Mouse (Mus musculus): ENCODE measurements around the gene Mmgt2. TPM values are rescaled to one million over a fixed set of nuclear protein-coding genes. Genes with fewer than 3 reads are reported as not detected.

Mmgt2 gene
- 10 to 100 TPM; 16.5 to 17.9 TPM for total RNA-seq (2021)

GRCm38 (mm10) chr11:62648591-62649391 is at the start of gene Mmgt2:
Mmgt2 (plus strand) TSS chr11:62648664.
- DNase-seq (ENCODE audit: extremely low spot score in 1 of 2, low spot score in 1 of 2) = peak; percentile 88 to 95

- no peak for DNase-seq (ENCODE audit: extremely low spot score in 1 of 2, low spot score in 1 of 2)
Observed at GRCm38 (mm10) chr11:62601732-62602618, 46.5 kb upstream of the Mmgt2 start.

- DNase-seq (ENCODE audit: extremely low spot score in 1 of 2, low spot score in 1 of 2) = peak; percentile 89 to 96
Observed at GRCm38 (mm10) chr11:62602619-62603311, 45.7 kb upstream of the Mmgt2 start.

- peak in 1 of 2 experiments; percentile 19 for DNase-seq (ENCODE audit: extremely low spot score in 1 of 2, low spot score in 1 of 2)
Observed at GRCm38 (mm10) chr11:62603312-62604056, 45.0 kb upstream of the Mmgt2 start.

- no peak for DNase-seq (ENCODE audit: extremely low spot score in 1 of 2, low spot score in 1 of 2)
Observed at GRCm38 (mm10) chr11:62604123-62604706, 44.2 kb upstream of the Mmgt2 start.

- no peak for DNase-seq (ENCODE audit: extremely low spot score in 1 of 2, low spot score in 1 of 2)
Observed at GRCm38 (mm10) chr11:62604886-62605618, 43.4 kb upstream of the Mmgt2 start.

GRCm38 (mm10) chr11:62605619-62606298 is 42.7 kb upstream of the Mmgt2 start:
- DNase-seq (ENCODE audit: extremely low spot score in 1 of 2, low spot score in 1 of 2) = no peak

GRCm38 (mm10) chr11:62606299-62607169 is 41.9 kb upstream of the Mmgt2 start:
- no peak for DNase-seq (ENCODE audit: extremely low spot score in 1 of 2, low spot score in 1 of 2)

- DNase-seq (ENCODE audit: extremely low spot score in 1 of 2, low spot score in 1 of 2) = no peak
Observed at GRCm38 (mm10) chr11:62607170-62607951, 41.1 kb upstream of the Mmgt2 start.

GRCm38 (mm10) chr11:62607952-62608201 is 40.6 kb upstream of the Mmgt2 start:
- no peak for DNase-seq (ENCODE audit: extremely low spot score in 1 of 2, low spot score in 1 of 2)

- no peak for DNase-seq (ENCODE audit: extremely low spot score in 1 of 2, low spot score in 1 of 2)
Observed at GRCm38 (mm10) chr11:62608826-62609675, 39.4 kb upstream of the Mmgt2 start.

- no peak for DNase-seq (ENCODE audit: extremely low spot score in 1 of 2, low spot score in 1 of 2)
Observed at GRCm38 (mm10) chr11:62610304-62610703, 38.2 kb upstream of the Mmgt2 start.

GRCm38 (mm10) chr11:62612604-62613003 is 35.9 kb upstream of the Mmgt2 start:
- DNase-seq (ENCODE audit: extremely low spot score in 1 of 2, low spot score in 1 of 2) = no peak

- peak; percentile 89 to 96 for DNase-seq (ENCODE audit: extremely low spot score in 1 of 2, low spot score in 1 of 2)
Observed at GRCm38 (mm10) chr11:62613657-62614365, 34.7 kb upstream of the Mmgt2 start.

GRCm38 (mm10) chr11:62614876-62615410 is 33.5 kb upstream of the Mmgt2 start:
- DNase-seq (ENCODE audit: extremely low spot score in 1 of 2, low spot score in 1 of 2) = no peak
